Mouse (Mus musculus): ENCODE results near the gene Ripk3.

Gene Ripk3

DNA sequence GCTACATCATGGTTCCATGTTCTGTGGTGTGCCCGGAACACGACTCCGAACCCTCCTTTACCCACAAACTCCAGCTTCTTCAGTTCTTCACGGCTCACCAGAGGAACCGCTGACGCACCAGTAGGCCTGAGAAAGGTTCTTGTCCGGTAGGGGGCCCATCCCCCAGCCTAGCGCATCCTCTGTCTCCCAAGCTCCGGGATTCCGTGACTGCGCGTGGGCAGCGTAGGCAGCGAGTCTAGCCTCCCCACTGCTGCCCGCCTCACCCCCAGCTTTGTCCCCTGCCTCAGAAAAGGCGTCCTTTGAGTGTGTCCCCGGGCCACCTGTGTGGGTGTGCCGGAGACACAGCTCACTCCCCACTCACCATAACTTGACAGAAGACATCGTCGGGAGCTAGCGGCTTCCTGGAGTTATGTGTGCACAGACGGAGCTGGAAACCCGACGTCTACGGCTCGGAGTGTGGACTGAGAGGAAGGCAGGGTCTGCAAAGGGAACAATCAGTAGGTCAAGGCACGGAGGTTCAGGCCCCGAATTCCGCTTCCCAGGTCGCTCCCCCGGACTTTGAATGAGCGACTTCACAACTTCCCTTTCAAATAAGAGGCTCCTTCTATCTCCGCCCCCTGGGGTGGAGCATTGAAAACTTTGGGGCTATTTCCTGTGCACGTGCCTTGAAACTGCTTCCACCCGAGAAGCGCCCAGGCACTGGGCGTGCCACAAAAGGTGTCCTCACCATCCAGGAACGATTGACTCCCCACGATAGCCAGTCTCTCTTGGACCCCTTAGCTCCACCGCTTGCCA lies at the start of gene Ripk3:
Gene Ripk3 (minus strand): TSS at position 610 of the 795 bp plus-strand sequence.
- DNase-seq, result peak in 1 of 2 experiments; percentile 61

DNA sequence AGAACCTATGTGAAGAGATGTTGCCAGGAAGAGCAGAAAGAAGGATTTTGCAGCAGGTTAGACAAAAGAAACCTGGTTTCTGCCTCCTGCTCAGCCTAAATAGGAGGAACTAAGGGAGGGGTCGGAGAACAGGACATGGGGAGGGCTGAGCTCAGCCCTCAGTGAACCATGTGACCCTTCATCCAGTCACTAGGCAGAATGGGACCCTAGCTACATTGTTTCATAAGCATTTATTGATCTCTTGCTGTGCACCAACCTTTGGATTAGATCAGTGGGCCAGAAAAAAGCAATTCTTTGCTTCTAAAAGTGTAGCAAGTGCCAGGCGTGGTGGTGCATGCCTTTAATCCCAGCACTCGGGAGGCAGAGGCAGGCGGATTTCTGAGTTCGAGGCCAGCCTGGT lies 49.6 kb upstream of the Ripk3 start:
- DNase-seq, result no peak

DNA sequence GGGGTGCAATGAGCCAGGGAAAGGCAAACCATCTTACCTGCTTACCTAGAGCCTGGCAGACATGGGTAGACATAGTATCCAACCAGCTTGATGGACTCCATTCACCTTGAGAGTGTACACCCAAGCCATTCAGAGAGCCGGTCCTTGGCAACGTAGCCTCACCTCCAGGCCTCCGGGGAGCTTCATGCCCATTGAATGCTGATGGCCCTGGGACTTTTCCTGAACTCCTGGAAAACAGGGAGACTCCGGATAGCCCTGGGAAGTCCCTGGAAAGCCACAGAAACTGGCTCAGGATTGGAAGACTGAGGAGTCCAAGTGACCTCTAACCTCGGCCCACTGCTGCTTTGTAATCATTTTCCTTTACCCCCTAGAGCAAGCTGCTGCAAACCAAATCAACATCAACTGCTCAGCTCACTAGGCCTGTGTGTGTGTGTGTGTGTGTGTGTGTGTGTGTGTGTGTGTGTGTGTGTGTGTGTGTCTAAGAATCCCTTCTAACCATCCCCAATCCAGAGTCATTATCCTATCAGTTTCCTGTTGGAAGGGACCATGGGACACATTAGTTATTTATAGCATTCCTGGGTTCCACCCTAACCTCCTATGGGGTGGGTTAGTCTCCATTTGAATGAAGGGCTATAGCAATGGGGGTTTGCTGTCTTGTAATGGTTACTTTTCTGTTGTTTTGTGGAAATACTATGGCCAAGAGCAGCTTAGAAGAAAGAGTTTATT lies 46.3 kb upstream of the Ripk3 start:
- no peak for DNase-seq

DNA sequence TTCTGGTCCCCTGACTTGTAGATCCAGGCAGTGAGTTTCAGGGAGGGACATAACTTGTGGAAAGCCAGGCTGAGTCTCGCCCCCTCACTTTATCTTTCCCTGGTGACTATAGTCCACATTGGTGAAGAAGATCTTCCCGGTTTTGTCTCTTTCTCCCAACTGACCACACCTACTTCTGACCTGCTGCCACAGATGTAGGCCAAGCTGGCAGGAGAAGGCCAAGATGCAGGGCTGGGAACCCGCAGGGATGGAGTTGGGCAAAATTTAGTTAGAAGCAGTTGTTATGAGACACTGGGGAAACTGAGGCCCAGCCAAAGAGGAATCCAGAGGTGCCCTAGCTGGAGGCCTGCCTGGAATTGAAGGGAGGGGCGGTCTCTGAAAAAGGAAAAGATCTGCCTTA lies 44.5 kb upstream of the Ripk3 start:
- no peak for DNase-seq

DNA sequence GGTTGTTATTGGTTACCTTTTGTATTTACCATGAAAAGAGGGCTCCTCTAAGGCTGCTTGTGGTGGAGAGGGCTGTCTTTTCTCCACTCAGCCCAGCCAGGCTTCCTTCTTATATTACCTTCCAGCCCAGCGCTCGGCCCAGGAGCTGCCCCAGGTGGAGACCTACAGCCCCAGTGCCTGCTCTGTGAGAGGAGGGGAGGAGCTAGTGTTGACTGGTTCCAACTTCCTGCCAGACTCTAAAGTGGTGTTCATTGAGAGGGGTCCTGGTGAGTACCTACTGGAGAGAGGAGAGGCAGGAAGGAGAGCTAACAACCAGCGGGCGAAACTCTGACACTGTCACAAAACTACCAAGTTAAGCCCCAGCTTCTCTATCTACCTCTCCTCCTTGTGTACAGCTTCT lies 41.7 kb upstream of the Ripk3 start:
- no peak for DNase-seq

DNA sequence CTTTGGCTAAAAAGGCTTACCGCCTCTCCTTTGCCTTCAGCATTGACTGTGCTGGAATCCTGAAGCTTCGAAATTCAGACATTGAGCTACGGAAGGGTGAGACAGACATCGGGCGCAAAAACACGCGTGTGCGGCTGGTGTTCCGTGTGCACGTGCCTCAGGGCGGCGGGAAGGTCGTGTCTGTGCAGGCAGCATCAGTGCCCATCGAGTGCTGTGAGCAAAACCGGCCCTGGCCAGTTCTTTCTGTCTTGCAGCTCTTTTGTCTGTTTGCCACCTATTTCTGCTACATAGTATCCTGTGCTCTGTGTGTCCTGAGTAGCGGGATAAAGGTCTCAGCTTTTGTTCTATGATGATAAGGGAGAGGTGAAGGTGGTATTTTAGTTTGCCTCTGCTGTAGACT lies 41.2 kb upstream of the Ripk3 start:
- DNase-seq, result no peak

DNA sequence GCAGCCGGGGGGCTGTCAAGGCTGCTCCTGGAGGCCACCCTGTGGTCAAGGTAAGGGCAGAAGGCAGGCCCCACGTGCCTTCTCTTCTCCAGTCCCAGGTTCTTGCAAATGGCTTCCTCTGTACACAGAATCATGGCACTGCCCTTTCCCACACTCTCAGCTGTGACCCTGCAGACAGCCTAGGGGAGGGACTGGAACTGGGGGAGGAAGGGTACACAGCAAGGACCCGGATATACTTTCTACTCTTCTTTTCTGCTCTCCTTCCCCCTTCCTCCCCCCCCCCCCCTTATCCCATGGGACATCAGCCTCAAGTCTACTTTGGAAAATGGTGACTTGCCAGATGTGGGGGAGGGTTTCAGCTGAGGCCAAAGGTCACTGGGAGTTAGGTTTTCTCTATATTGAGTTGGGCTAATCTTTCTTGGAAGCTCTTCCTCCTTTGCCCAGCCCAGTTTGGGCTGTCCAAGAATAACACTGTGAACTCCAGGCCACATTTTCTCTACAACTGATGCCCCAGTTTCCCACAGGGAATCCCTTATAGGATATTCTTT lies 40.1 kb upstream of the Ripk3 start:
- peak in 1 of 2 experiments; percentile 53 for DNase-seq

DNA sequence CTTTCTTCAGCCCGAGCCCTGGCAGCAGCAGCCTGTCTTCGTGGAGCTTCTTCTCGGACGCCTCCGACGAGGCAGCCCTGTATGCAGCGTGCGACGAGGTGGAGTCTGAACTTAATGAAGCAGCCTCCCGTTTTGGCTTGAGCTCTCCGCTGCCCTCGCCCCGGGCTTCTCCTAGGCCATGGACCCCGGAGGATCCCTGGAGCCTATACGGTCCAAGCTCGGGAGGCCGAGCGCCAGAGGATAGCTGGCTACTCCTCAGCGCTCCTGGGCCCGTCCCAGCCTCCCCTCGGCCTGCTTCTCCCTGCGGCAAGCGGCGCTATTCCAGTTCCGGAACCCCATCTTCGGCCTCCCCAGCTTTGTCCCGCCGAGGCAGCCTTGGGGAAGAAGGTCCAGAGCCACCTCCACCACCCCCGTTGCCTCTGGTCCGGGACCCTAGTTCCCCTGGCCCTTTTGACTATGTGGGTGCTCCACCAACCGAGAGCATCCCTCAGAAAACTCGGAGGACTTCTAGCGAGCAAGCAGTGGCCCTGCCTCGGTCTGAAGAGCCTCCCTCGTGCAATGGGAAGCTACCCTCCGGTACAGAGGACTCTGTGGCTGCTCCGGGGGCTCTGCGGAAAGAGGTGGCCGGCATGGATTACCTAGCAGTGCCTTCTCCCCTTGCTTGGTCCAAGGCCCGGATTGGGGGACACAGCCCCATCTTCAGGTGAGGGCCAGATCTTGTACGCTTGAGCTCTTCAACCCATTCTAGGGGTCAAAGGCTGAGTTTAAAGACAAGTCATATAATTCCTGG lies 38.1 kb upstream of the Ripk3 start:
- peak in 1 of 2 experiments; percentile 14 for DNase-seq

DNA sequence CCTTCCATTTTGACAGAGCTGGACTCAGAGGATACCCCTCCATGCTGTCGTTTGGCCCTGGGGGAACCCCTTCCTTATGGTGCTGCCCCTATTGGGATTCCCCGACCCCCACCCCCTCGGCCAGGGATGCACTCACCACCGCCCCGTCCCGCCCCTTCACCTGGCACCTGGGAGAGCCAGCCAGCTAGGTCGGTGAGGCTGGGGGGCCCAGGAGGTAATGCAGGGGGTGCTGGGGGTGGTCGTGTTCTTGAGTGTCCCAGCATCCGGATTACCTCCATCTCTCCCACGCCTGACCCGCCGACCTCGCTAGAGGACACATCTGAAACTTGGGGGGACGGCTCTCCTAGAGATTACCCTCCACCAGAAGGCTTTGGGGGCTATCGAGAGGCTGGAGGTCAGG lies 37.5 kb upstream of the Ripk3 start:
- no peak for DNase-seq

DNA sequence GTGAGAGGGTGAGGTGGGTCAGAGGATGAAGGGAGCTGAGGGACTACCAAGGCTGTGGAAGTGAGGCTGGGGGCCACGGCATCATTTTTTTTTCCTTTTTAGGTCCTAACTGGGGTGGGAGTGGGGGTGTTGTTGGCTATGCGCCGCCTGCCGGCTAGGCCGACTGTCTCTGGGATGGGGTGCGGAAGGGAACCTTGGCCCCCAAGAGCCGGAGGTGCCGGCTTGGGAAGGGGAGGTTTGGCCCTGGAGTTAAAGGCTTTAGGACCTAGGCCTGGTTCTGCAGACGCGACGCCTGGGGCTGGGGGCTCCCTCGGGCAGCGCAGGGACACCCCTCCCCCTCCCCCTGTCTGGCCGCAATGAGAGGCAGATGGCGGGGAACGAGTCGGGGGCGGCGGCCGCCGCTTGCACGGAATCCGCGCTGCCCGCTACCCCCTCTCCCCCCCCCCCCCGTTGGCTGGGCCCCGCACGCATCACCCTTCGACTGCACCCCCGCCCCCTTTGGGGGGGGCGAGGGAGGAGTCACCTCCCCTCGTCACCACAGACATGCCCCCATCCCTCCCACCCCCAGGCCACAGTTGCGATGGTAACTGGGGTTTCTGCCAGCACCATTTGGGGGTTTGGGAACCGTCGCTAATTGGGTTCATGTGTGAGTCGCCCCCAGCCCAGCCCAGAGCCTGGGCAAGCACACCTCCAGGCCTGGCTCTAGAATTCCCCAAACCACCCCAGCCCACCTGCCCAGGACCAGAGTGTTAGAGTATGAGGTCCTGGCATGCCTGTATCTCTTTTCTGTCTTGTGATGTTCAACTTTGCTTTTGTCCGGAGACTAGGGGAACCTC lies 36.8 kb upstream of the Ripk3 start:
- DNase-seq, result no peak

DNA sequence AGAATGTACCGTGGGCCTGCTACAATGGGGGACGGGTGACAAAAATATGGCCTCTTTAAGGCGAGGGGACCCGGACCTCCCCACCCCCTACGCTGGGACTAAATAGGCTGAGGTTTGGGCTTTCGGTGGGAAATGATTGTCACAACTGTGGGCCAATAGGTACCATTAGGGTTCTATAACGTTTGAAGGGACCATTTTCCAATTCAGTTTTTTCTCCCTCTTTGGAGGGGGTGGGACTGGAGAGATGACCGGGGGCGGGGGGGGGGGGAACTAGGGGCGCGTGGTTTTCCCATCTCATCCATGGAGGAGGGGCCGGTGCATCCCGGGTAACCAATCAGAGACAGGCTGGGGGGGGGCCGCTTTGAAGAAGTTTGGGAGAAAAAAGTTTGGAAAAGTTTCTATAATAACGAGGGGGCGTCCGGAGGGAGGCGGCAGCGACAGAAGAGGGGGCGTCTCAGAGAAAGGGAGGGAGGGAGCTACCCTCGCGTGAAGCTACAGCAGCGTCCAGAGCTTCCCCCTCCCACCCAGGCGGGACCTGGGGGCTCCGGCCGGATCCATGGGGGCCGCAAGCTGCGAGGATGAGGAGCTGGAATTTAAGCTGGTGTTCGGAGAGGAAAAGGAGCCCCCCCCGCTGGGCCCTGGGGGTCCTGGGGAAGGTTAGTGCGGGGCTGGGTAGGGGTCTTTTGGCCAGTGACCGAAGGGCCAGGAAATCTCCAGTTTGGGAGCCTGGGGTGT lies 36.0 kb upstream of the Ripk3 start:
- peak in 1 of 2 experiments; percentile 38 for DNase-seq

DNA sequence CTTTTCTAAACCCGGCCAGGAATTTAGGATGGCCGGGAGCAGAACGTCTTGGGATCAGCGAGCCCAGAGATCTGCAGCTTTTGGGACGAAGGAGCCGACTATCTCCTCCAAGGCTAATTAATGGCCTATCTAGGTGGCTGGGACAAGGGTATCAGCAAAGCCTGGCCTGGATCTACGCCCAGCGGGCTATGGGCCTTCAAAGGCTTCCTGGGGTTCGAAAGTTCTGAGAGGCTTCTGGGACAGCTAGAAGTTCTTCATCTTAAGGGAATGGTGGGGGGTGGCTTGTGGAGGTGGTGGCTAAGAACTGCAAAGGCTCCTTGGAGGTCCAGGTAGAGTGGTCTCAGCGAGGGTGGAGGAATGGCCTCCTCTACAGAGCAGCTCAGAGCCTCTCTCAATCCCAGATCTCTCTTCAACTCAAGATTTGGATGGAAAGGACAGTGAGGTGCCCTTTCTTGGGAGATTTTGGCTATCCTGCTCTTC lies 35.4 kb upstream of the Ripk3 start:
- peak; percentile 20 to 58 for DNase-seq

DNA sequence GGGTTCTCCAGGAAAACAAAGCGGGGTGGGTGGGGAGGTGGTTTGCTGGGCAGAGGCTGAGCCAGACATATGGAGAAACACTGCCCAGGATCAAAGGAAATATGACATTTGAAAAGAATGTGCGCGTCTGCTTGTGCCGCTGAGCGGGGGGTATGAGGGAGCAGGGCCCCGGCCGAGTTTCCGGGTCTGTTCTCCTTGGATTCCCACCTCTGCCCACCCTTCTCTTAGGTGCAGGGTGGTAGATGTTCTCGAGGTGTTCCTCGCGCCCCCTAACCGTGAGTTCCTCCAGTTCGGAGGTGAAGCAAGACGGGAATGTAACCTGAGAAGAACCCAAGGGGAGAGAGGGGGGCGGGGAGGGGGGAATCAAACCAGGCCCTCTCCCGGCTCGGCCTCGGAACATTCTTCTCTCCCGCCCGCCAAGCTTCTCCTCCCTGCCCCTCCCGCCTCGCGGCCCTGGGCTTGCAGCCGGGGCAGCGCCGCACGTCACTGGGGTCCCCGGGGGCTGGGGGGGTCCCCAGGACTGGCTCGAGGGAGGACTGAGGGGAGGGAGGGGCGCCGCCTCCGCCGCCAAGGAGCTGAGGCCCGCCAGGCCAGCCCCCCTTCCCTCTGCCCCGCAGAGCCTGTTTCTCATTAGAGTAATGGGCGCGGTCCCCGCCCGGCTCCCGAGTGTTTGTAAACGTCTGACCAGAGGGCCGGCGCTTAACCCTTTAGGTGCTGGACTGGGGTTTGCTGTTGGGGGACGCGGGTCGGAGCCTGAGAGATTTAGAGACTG lies 34.5 kb upstream of the Ripk3 start, which contains the start of gene Nfatc4:
Gene Nfatc4 (plus strand): TSS at position 154 of the 772 bp plus-strand sequence.
- peak; percentile 72 to 80 for DNase-seq

DNA sequence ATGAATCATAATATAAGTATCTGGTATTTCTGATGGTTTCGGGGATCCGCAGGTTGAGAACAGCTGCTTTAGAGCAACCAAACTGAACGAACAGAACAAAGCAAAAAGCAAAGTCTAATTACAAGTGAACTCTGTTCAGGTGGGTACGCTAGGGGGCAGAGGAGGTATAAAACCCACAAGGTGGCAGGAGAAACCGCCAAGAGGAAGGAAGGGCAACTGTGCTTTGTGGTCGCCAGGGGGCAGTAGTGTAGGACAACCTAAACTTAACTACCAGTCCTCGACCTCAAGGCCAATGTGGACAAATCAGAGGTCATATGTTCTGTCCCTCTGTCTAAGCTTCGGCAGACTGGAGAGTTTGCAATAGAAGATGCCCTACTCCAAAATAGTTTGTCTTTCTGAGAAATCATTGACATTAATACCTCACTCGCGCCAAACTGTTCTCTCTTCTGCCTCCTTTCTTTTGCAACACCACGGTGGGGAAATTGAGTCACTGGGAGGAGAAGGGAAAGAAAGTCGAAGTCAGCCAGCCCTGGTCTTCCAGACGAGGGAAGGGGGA lies 33.8 kb upstream of the Ripk3 start:
- peak; percentile 90 to 91 for DNase-seq

DNA sequence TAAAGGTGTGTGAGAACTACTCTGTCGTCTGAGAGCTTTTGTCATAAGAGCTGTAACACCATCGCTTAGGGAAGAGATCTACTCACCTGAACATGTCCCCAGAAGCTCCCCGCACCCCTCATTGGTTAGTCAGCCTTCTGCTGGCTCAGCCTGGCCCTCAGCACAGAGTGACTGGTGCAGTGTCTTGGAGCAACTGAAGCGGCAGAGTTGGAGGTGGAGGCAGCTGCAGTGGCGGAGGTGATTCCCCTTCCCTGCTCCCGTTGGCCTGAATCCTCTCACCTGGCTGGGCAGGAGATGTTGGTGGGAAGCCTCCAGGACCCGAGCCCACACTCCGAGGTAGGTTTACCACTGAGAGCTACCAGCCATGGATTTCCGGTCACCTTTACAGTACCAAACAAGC lies 31.9 kb upstream of the Ripk3 start:
- no peak for DNase-seq

DNA sequence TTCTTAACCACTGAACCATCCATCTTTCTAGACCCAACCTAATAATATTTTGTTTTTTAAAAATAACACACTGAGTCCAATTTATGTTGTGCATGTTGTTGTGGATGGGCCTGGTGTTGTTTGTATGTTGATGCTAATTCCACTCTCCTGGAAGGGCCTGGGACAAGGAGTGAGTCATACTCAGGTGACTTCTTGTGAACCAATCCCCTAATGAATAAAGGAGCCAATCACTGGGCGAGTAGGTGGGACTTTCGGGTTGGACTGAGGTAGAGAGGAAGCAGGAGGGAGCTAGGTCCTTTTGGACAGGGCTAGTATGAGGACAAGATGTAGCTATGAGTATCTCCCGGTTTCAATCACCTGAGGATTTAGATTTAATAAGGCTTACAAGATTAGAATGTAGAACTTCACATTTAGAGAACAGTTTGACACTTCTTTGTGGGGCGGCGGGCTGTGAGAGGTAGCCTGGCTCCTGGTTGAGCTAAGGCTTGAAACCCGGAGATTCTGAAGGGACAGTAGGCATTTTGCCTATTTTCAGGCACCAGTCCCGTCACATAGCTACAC lies 31.3 kb upstream of the Ripk3 start:
- DNase-seq, result no peak

DNA sequence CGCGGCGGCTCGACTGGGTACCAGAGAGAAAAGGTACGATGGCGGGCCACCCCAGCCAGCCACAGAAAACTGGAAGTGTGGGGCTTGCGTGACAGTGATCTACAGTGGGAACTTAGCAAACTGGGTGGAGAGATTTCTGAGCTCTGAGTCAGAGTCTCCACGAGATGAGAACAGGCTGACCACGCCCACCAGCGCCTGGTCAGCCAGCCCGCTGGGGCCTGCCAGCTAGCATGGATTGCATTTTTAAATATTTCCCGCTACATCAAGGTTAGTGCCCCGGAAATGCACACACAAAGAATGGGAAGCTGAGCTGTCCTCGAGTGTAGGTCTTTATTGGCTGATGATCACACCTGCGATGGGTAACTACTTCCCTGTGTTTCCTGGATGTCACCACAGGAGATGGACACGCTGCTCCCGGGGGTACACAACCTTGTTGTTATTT lies 26.7 kb upstream of the Ripk3 start:
- peak; percentile 73 to 80 for DNase-seq

DNA sequence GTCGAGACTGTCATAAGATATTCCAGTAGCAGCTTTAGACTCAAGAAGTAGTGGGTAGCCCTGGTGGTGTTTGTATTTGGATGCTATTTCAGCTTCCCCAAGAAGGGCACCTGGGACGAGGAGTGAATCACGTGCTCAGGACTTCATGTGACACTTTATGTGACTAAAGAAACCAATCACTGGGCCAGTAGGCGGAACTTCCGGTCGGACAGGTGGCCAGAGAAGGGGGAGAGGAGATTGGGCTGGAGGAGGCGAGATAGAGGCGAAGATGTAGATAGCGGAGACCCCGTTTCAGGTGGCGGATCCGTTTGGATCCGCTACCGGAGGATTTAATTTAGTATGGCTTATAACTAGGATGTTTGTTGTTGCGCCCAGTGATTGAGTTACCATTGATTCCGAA lies 26.2 kb upstream of the Ripk3 start:
- peak; percentile 91 to 92 for DNase-seq

DNA sequence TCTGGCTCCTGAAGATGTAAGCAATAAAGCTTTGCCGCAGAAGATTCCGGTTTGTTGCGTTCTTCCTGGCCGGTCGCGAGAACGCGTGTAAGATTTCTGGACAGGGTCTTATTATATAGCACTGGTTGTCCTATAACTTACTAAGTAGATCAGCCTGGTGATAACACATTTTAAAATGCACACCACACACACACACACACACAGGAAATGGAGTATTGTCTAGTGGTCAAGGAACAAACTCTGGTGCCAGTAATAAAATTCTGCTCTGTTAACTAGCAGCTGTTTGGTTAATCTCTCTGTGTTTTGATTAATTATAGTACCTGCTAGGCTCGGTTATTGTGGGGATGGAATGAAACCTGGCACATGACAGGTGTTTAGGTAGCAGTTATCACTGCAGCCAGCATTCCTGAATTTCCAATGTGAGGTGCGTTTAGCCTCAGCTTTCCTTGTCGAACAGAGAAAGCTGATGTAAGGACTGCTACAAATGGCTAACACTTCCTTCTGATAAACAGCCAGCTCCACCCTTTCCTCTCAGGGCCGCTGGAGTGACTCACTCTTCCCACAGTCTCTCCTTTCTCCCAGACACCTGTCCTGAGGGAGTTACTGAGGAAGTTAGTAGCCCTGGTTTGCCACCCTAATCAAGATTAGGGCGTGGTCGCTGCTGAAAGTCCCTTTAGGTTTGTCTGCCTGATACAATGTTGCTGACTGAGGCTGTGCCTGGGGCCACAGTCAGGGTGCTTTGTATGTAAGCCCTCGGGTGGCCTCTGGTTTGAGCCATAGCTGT lies 6.9 kb upstream of the Ripk3 start:
- DNase-seq, result no peak
